Comparison of ENCODE assay signal across 12 mouse cellular contexts in genomic region chr17:31321425-31321824, GRCm38 (mm10). TPM values are rescaled to one million over a fixed set of nuclear protein-coding genes. Genes with fewer than 3 reads are reported as not detected.
DNase-seq lines count a peak whose midpoint lies in the region; TF ChIP-seq lines count a peak whose summit lies in the region.
"Had no signal": no experiment of that assay in that cellular context is flagged by ENCODE, and none has a peak within 500 bp of the region (broad histone marks: within the 10 kb centered on the region; RNA-seq: fewer than 3 reads in every experiment).

No protein-coding gene starts in this region.

- H3K27me3 ChIP-seq in E14TG2a.4 (ENCODE audit: insufficient read depth, low read length) = no peaks in the 10 kb centered on the region
- no peaks in the 10 kb centered on the region for H3K27me3 ChIP-seq in cerebellum, adult 2 months (ENCODE audit: control insufficient read depth, insufficient read depth, low read length)
- no peaks in the 10 kb centered on the region for H3K27me3 ChIP-seq in kidney, adult 2 months (replicated peaks; ENCODE audit: control insufficient read depth, insufficient read depth, low read length)
- H3K27me3 ChIP-seq: neural tube, embryonic 12.5 days had no signal

- H3K4me3 ChIP-seq in E14TG2a.4 (replicated peaks; ENCODE audit: low read length) = peak overlapping the region; percentile 62; the same call in 1 of the 2 replicates
- no peak overlapping the region for H3K4me3 ChIP-seq in cerebellum, adult 2 months (replicated peaks; ENCODE audit: insufficient read depth, low read depth, low read length)
- no peak overlapping the region for H3K4me3 ChIP-seq in left cerebral cortex, adult 2 months
- H3K4me3 ChIP-seq in kidney, adult 2 months (ENCODE audit: insufficient read depth, low read depth, low read length) = no peak overlapping the region
- H3K4me3 ChIP-seq: erythroblast, embryonic 14.5 days; neural tube, embryonic 12.5 days had no signal

- H3K36me3 ChIP-seq in E14TG2a.4 (ENCODE audit: insufficient read depth, low read length) = peaks cover 50% of the 10 kb centered on the region
- H3K36me3 ChIP-seq in kidney, adult 2 months (ENCODE audit: control insufficient read depth, insufficient read depth, low read length) = no peaks in the 10 kb centered on the region

- TF ChIP-seq CTCF in E14TG2a.4 (conservative IDR thresholded peaks at IDR 0.05; ENCODE audit: low read length) = no peak
- no peak for TF ChIP-seq CTCF in cerebellum, adult 2 months (IDR thresholded peaks at IDR 0.05; ENCODE audit: borderline replicate concordance, insufficient read depth, low read depth, low read length)
- no peak; the same call in 1 of the 2 replicates for TF ChIP-seq CTCF in left cerebral cortex, adult 2 months (IDR thresholded peaks at IDR 0.05)
- no peak for TF ChIP-seq CTCF in kidney, adult 2 months (conservative IDR thresholded peaks at IDR 0.05; ENCODE audit: insufficient read depth, insufficient read length, low read depth, low read length)

- H3K9me3 ChIP-seq in E14TG2a.4 (ENCODE audit: low read length) = no peaks in the 10 kb centered on the region
- H3K9me3 ChIP-seq: neural tube, embryonic 12.5 days had no signal

- peak; percentile 62 to 81 for DNase-seq in cerebellum, adult 2 months
- peak; percentile 45 to 50 for DNase-seq in heart, adult 9 months (ENCODE audit: low spot score in 2 of 2)
- peak; percentile 63 to 78 for DNase-seq in left cerebral cortex, adult 2 months (ENCODE audit: extremely low spot score in 1 of 2, low spot score in 2 of 2)
- DNase-seq in adrenal gland, postnatal 4 days (ENCODE audit: low spot score in 2 of 2) = no peak
- no peak for DNase-seq in urinary bladder, postnatal 25 days (ENCODE audit: low spot score)
- no peak for DNase-seq in kidney, adult 2 months
- DNase-seq in urinary bladder, postnatal 36 days (ENCODE audit: low spot score in 2 of 2) = no peak
- DNase-seq: adrenal gland, postnatal 25 days; lung, embryonic 14.5 days had no signal

- H3K4me1 ChIP-seq in E14TG2a.4 (replicated peaks; ENCODE audit: low read depth, low read length) = peaks cover 95% of the 10 kb centered on the region
- peaks cover 14% of the 10 kb centered on the region for H3K4me1 ChIP-seq in cerebellum, adult 2 months (ENCODE audit: control insufficient read depth, insufficient read depth, low read length)
- peaks cover 6% of the 10 kb centered on the region for H3K4me1 ChIP-seq in kidney, adult 2 months (ENCODE audit: control insufficient read depth, insufficient read depth, low read length)

- WGBS in cerebellum, adult 2 months = 10% methylated on average over 12 of the region's 12 CpGs
- WGBS in kidney, adult 2 months = 86% methylated on average over 12 of the region's 12 CpGs

- intact Hi-C loops in left cerebral cortex, adult 2 months (cut with DNase I) = no loop called here

- peak overlapping the region; percentile 49 for H3K27ac ChIP-seq in cerebellum, adult 2 months (ENCODE audit: insufficient read depth, low read length)
- H3K27ac ChIP-seq in left cerebral cortex, adult 2 months = peak overlapping the region; percentile 41
- no peak overlapping the region for H3K27ac ChIP-seq in kidney, adult 2 months (ENCODE audit: insufficient read depth, low read depth, low read length)
- H3K27ac ChIP-seq: neural tube, embryonic 12.5 days had no signal

- TF ChIP-seq POLR2A in cerebellum, adult 2 months (IDR thresholded peaks at IDR 0.05; ENCODE audit: borderline replicate concordance, insufficient read depth, low read length) = no peak
- TF ChIP-seq POLR2A in kidney, adult 2 months (IDR thresholded peaks at IDR 0.05; ENCODE audit: low read depth, low read length) = no peak

RNA-seq across cellular contexts. Expression of gene Slc37a1, which starts 34.8 kb away (rescaled TPM):
- 6.1 and 7.8 TPM in 2 replicates for polyA plus RNA-seq in cerebellum, adult 2 months (2012; rRNA removed)
- 10 to 100 TPM in 1 of 2 experiments, 1 to 10 TPM in 1; 9.4 to 12.0 TPM for total RNA-seq in left cerebral cortex, adult 2 months (2021)
- total RNA-seq in adrenal gland, postnatal 4 days (2021) = 10 to 100 TPM; 14.2 to 14.9 TPM
- polyA plus RNA-seq in kidney, adult 2 months (2012; rRNA removed) = 6.3 and 6.5 TPM in 2 replicates

RNA-seq across cellular contexts. Expression of gene Rsph1, which starts 44.2 kb away (rescaled TPM):
- polyA plus RNA-seq in cerebellum, adult 2 months (2012; rRNA removed) = 2.7 and 3.7 TPM in 2 replicates
- 10 to 100 TPM; 14.5 to 19.8 TPM for total RNA-seq in left cerebral cortex, adult 2 months (2021)
- total RNA-seq in adrenal gland, postnatal 4 days (2021) = 1 to 10 TPM; 5.5 TPM
- polyA plus RNA-seq in kidney, adult 2 months (2012; rRNA removed) = 0.73 and 1.1 TPM in 2 replicates
- polyA plus RNA-seq: erythroblast, embryonic 14.5 days had no signal

Comparison
In these comparisons a context has a peak if more than half of its experiments do, and no peak if none do; other contexts are left out.
1. DNase-seq: peak in cerebellum, adult 2 months (2 of 2), heart, adult 9 months (2 of 2) and left cerebral cortex, adult 2 months (2 of 2); none in adrenal gland, postnatal 4 days (0 of 2), urinary bladder, postnatal 25 days (single experiment), kidney, adult 2 months (single experiment) and urinary bladder, postnatal 36 days (0 of 2).